Mouse (Mus musculus): ENCODE measurements around the gene Fgfbp3.
"Not testable (repeated sequence)": the region's sequence is repeated elsewhere in the genome, so short reads cannot be mapped to it uniquely, and the experiment has no call there.

The Fgfbp3 gene

DNA sequence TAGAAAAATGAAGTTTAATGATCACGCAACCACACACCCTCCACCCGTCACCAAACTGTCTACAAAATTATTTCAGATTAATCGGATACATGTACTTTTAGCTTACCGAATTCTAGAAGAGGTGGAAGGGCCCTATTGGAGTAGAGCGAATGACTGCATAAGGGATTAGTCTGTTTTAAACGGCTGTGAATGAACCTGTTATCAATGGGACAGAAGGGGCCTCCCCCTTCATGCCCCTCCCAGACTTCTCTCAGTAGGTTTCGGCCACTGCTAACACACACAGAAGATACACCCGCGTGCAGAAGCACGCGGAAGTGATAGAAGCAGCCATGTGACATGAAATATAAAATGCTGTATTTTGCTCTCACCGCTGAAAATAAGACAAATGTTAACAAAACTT is at the start of gene Fgfbp3:
TSS of gene Fgfbp3 (minus strand) at position 150 of the 400 bp plus-strand sequence.
- DNase-seq, result peak; percentile 60

DNA sequence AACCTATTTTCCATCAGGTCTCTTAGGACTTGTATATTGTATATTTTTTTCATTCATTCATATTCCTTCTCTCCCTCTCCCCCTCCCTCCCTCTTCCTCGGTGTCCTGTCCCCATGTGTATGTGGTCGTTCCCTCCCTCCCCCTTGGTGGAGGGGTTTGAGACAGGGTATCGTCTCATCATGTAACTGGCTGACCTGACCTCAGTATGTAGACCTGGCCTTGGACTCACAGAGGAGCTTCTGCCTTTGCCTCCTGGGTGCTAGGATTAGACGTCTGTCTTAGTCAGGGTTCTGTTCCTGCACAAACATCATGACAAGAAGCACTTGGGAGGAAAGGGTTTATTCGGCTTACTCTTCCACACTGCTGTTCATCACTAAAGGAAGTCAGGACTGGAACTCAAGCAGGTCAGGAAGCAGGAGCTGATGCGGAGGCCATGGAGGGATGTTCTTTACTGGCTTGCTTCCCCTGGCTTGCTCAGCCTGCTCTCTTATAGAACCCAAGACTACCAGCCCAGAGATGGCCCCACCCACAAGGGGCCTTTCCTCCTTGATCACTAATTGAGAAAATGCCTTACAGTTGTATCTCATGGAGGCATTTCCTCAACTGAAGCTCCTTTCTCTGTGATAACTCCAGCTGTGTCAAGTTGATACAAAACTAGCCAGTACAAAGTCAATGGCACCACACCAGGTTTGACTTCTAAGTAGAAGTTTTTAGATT is 43.3 kb upstream of the Fgfbp3 start:
- not testable (repeated sequence) for DNase-seq

DNA sequence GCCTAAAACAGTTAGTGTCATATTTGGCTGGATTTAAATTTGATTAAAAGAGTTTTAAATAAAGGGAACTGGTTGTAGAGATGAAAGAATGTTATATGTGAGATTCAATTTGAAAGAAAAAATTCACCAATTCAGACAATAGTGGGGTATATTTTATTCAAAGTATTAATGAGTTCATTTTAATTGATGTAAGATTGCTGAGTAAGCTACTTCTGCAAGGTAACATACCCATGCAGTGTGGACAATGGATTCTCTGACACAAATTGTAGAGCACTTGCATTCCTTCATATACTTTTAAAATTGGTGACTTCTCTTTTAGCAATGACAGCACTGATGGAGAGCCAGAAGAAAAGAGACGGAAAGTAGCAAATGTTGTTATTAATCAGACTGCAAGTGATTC is 41.9 kb upstream of the Fgfbp3 start:
- DNase-seq, result no peak

DNA sequence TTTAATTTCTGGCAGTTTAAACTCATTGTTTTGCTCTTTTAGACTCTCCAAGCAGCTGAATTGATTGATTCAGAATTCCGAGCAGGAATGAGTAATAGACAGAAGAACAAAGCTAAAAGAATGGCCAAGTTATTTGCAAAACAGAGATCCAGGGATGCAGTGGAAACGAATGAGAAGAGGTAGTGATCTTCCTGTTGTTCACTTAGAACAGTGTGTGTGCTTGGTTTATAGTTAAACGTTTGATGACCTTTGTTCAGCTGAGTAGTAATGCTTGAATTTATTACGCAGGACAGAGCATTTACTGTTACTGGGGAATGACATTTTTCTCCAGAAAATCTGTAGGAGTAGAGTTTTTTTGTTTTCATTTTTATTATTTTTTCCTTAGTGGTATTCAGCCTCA is 38.9 kb upstream of the Fgfbp3 start:
- no peak for DNase-seq

DNA sequence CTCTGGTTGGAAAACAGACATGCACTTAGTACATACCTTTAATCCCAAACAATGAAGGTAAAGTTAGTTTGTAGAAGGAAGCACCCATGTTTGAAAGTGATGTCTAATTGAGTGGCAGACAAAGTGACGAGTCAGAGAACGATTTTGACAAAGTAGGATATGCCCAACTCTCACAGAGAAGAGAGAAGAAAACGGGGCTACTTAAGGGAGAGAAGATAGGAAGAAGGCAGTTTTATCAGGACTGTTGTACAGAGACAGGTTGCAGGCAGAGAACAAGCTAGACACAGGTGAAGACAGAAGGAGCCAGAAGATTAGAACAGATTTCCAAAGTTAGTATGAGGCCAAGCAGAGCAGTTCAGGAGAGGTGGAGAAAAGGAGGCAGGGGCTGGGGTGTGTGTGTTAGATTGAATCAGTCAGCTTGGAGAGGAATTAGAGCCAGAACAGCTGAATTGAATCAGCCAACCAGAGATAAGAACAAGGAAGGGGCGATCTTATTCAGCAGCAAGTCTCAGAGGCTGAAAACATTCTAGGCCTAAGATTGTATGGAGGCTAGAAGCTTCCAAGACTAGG is 34.3 kb upstream of the Fgfbp3 start:
- DNase-seq, result no peak

DNA sequence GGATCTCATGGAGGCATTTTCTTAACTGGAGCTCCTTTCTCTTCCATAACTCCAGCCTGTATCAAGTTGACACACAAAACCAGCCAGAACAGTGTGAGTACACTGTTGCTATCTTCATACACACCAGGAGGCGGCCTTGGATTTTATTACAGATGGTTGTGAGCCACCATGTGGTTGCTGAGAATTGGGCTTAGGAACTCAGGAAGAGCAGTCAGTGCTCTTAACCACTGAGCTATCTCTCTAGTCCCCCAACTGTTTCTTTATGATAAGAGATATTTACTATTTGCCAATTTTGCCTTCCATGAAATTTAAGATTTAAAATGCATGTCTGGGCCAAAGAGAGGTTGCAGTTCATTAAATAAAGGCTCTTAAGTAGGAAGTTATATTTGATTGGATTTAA is 20.6 kb upstream of the Fgfbp3 start:
- no peak for DNase-seq

DNA sequence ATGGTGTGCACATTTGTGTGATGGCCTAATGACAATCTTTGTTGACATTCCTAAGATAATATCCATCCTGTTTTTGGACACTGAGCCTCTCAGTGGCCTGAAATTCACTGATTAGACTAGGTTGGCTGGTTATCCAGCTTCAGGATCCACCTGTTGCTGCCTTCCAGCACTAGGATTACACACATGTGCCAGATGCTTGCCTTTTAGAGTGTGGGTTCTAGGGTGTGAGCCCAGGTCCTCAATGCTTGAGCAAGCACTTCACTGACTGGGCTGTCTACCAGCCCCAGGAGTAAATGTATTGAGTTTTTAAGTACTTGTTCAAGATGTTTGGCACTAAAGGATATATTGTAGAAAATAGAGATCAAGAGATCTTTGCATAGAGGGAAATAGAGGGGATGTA is 18.6 kb upstream of the Fgfbp3 start:
- DNase-seq, result no peak

DNA sequence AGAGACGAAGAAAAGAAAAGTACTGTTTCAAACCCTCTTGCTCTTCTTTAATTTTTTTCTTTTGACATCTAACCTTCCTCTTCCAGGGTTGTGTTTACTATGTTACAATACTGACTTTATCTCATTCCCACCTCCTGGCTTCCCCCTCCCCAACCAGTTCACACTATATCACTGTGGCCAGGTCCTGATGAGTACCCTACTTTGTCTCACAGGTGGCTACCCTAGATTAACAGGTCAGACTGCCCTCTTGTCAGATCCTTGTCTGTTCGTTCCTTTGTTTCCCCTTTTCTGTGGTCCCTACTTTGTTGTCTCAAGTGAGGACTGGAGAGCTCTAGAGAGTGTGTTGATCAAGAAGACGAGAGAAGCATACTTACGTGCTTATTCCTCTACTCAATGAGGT is 16.9 kb upstream of the Fgfbp3 start:
- DNase-seq, result no peak

DNA sequence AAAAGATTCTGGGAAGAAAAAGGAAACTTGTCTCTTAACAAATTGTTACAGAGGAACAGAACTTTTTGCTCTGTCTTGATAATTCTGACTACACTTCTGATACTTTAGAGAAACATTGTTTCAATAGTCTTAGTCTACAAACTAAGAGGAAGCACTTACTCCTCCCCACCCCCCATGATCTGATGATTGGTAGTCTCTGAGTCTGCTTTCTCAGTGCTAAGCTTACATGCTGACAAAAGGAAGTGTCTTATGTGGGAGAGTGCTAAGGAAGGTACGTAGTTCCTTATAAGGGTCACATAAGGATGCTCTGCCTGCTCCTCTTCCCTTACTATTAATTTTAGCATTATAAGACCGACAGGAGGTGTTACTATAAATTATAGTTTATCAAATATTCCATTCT is 13.2 kb upstream of the Fgfbp3 start:
- DNase-seq, result no peak

DNA sequence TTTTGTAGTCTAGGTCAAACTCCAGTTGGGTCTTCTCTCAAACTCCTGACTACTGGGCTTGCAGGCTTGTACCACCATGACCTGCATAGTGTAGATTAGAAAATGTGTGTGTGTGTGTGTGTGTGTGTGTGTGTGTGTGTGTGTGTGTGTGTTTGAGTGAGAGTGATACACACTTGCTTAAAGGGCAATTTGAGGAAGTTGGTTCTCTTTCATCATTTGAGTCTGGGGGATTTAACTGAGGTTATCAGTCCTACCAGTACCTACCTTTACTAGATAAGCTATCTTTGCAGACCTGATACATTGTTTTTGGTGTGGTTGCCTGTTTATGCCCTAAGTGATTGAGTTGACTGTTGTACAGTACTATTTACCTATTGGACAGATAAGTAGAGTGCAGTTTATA is 12.7 kb upstream of the Fgfbp3 start:
- DNase-seq, result no peak

DNA sequence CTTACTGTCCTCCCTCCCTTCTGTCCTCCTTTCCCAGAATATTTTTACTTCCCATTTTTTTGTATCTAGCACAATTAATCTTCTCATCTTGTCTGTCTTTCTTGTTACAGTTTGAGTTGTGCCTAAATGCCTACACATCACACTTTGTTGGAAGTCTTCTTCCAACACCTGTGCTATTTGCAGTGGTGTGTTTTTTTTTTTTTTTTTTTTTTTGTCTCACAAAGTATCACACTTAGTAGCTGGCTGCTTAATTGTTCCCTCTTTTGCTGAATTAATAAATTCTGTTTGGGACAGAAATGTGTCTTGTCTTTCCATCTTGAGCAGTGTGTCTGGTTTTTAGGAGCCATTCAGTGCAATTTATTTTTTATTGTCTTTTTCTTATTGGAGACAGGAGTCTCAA is 10.4 kb upstream of the Fgfbp3 start:
- DNase-seq, result no peak

DNA sequence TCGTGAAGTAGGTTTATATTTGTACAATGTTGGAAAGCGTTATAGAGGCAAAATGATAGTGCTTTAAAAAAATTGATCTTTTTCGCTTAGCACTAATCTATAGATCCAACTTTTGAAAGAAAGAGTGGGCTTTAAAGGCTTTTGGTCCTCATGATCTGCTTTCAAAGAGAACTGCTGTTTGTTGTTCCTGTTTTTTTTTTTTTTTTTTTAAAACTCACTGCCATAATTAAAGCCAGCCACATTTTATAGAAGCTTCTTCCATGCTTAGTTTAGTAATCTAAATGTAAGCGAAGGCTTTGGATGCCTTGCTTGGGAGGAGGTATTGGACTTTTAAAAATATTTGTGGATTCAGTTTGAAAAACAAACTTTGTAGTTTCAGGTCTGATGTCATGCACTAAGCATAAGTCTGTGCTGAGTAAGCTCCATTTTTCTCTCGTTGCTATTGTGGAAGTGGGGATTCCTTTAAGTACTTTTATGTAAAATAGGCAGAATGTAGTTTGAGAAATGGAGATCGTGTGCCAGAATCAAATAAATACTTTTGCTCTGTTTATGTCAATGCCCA is 8.5 kb upstream of the Fgfbp3 start:
- DNase-seq, result no peak

DNA sequence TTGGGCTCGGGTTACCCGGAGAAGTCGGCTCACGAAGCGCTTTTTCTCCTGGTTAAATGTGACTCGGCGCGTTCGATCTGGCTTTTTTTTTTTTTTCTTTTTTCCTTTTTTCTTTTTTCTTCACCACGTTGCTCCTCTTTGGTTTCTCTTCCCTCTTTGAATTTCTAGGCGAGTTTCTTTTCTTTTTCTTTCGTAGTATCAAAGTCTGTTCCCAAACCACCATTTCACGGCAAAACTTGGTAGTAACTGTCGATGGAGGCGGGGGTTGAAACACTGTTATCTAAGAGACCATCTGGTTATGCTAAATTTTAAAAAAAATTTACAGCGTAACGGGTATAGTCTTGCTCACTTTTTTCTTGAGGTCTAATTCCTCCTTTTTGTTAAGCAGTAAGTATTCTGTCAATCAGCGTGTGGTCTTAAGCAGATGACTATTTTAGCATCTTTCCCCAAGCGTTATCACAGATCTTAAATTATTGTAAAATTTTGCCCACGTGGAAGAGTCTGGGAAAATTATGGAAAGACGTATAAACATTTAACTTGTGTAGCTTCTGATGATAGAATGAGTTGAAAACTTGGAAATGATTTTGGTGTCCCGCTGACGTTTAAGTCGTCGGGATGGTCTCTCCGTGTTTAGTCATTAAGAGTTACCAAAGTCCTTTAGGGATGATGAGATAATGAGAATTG is 7.3 kb upstream of the Fgfbp3 start:
- DNase-seq, result peak; percentile 14

DNA sequence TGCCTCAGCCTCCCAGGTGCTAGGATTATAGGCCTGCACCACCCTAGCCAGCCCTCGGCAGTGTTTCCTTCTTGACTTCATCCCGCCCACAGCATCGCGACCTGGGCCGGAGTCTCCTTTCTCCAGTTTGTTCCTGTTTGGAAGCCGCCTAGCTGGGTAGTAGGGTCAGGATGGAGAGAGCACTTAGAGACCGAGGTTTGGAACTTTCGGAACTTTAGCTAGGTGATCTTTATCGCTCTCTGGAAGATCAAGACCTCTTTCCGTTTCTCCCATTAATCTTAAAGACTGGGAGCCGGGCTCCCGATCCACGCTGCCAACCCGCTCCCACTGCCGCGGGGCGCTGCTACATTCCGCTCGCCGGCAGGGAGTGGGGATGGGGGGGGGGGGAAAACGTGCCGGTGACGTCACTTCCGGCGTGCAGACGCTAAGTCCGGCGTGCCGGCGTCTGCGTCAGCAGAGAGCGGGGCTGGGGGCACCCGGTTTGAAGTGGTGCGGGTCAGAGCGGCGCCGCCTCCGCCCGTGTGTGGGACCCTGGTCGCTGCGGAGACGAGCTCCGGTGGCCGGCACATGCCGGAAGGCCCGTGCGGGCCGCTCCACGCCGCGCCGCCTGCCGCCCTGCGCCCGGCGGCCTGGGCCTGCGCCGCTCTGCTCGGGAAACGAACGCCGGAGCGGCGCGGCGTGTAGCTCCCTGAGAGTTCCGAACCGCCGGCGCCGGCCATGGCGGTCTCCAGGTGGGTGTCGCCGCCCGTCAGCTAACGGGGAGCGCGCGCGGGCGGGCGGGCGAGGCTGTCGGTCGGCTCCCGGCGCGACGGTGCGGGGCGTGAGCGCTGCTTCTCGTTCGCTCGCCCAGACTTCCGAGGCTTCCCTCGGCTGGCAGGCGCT is 6.5 kb upstream of the Fgfbp3 start, which contains the start of gene Btaf1:
TSS of gene Btaf1 (plus strand) at position 409 of the 882 bp plus-strand sequence.
- peak; percentile 94 for DNase-seq

DNA sequence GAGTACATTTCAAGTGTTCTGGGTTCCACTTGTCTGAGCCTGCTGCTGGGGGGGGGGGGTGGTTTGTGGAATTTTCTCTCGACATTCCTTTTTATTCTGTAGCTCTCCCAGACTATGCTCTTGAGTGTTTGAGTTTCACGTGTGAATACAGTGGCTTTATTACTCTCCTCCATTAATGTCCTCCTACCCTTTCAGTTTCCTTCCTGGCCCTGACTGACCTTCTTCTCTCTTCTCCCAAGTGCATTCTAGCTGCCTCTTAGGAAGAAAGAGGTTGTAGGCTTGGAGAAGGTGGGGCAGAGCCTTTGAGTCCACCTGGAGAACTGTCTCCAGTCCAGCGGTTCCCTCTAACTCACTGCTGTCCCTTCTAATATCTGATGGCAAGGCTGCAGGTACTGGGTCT is 3.5 kb upstream of the Fgfbp3 start:
- DNase-seq, result no peak

DNA sequence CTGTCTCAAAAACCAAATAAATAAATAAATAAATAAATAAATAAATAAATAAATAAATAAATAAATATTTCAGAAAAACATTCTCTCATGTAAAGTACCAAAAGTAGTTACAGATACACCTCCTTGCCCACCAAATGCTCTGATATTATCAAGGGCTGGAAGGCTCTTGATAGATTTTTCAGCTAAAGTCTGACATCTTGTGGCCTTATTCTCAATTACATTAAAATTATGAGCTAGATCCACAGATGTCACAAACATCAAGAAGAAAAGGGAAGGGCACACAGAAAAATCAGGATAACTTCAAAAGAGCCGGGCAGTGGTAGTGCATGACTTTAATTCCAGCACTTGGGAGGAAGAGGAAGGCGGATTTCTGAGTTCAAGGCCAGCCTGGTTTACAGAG is 2.6 kb upstream of the Fgfbp3 start:
- DNase-seq, result no peak

DNA sequence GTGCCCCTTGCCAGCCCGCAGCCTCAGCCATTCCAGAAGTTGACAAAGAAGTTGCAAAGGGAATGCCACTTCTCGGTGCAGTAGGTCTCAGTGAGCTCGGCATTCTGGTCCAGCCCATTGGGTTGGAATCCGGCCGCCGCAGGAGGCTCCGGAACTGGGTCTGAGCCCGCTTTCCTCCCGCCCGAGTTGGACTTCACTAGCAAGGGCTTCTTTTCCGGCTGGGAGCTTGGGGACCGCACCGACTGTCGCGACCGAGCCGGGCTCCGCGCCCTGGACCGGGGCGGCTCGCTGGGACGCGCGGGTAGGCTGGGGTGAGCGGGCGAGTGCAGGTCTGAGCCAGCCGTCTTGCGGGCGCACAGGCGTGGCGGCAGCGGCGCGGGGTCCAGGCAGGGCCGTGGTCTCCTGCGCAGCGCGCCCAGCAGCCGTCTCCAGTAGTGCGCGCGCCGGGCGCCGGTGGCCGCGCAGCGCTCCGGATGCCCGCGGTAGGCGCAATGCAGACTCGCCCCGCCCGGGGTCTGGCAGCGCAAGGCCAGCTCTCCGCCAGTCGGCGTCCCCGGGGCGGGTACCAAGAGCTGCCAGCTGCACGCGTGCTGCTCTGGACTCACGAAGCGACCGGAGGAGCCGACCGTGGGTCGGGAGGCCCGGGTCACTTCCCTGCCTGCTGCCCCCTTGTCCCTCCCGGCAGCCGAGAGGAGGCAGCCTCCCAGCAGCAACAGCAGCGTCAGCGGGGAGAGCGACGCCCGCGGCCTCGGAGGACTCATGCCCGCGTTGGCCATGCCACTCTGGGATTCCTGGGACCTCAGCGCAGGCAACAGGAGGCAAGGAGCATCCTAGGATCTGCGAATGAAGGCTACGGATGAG is 744 bp downstream of the Fgfbp3 start:
- peak; percentile 78 for DNase-seq

DNA sequence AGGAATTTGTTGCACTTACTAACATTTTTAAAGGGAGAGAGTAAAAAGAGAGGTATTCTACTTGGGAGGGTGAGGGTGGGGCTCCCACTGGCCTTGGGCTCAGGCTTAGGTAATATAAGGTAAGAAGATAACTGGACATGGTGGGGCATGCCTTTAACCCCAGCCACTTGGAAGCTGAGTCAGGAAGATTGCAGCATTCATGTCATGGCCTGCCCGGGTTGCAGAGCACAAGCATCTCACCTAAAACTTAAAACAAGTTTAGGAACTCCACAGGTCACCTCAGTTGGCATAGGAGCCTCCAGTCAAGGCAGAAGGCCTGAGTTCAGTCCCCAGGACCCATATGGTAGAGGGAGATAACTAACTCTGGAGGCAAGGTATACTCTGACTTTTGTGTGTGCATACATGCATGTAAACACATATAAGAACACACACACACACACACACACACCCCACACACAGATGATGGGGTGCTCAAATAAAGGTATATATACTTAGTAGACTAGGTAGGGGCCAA is 2.5 kb downstream of the Fgfbp3 start:
- no peak for DNase-seq

DNA sequence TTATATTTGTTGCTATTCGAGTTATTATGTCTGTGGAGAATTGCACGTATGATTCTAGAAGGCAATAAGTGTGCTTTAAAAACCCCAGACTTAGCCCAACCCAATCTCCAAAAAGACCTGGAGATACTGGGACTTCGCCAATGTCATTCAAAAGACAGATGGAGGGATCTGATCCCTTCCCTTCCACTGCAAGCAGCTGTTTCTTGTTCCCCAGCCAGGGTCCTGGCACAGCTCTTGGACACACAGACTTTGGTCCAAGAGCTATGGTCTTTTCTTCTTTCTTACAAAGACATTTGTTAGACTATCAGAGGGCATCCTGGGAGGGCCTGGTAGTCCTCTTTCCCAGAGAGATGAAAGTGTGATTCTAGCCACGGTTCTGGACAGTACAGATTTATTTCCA is 3.2 kb downstream of the Fgfbp3 start:
- DNase-seq, result no peak

DNA sequence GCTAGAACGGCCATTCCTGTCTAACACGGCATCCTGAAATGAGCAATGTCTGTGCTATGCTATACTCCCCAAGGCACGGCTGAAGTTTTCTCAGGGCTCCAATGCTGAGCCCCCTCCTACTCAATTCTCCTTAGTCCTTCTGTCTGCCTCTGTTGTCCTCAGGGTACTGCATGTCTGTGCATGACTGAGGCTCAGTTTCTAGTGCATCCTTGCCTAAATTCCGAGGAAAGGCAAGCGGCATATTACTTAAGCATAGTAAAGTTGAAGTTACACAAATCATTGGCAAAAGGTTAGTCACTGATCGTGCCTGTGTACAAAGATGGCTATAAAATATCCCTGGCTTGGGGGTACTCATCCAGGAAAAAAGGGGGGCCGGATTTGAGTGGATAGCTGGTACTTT is 6.4 kb downstream of the Fgfbp3 start:
- no peak for DNase-seq

DNA sequence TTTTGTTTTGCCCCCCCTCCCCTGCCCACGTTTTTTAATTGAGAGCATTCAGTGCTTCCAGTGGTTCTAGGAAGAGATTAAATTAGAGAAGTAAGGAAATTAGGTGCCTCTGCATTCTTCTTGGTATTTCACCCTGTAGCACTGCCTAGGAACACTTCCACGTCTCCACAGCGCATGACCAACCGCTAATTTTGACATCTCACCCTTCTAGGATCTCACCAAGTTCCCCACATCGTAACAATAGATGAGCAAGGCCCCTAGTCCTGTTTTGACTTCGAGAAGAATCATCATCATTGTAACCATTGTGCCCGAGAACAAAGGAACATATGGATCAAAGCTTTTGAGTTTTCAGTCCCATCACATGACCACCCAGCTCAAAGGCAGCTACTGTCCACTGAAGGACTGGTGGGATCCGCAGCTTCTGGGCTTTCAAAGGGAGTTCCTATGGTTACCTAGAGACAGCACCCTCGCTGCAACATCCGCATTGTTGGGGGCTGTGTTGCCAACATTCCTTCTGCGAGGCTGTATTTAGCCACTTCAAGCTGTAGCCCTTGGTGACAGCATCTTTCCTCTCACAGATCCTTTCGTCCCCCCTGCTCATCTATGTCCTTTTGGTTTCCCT is 8.9 kb downstream of the Fgfbp3 start:
- no peak for DNase-seq
